Mouse (Mus musculus) fat pad, adult 2 months (tissue): ENCODE data around the gene Slc38a7.
"Not testable (repeated sequence)": the region's sequence is repeated elsewhere in the genome, so short reads cannot be mapped to it uniquely, and the experiment has no call there.

ENCODE experiments used
- DNase-seq: peaks from one replicate; pipeline ENCODE4 v3.0.0-alpha.2; 2011; ENCODE audit warnings: low read depth, low spot score; ENCODE audit errors: extremely low read depth

Gene Slc38a7

GRCm38 (mm10) chr8:95853102-95853843 lies at the start of gene Slc38a7:
Slc38a7 (minus strand) TSS chr8:95853539.
- peak; percentile 97 for DNase-seq

GRCm38 (mm10) chr8:95901864-95902263 lies 48.5 kb upstream of the Slc38a7 start:
- no peak for DNase-seq

GRCm38 (mm10) chr8:95893701-95894100 lies 40.4 kb upstream of the Slc38a7 start:
- peak; percentile 97 for DNase-seq

GRCm38 (mm10) chr8:95888285-95889136 lies 35.2 kb upstream of the Slc38a7 start, which contains the start of gene Got2:
Got2 (minus strand) TSS chr8:95888547.
- no peak for DNase-seq

GRCm38 (mm10) chr8:95887578-95888284 lies 34.4 kb upstream of the Slc38a7 start:
- no peak for DNase-seq

- DNase-seq = no peak
These were observed 33.6 kb upstream of the Slc38a7 start for GRCm38 (mm10) chr8:95886647-95887577.

- DNase-seq = no peak
These were observed 32.6 kb upstream of the Slc38a7 start for GRCm38 (mm10) chr8:95885966-95886365.

- no peak for DNase-seq
These were observed 32.0 kb upstream of the Slc38a7 start for GRCm38 (mm10) chr8:95885271-95885841.

GRCm38 (mm10) chr8:95884491-95884890 lies 31.2 kb upstream of the Slc38a7 start:
- no peak for DNase-seq

GRCm38 (mm10) chr8:95882191-95882590 lies 28.9 kb upstream of the Slc38a7 start:
- DNase-seq = no peak

GRCm38 (mm10) chr8:95881576-95881975 lies 28.2 kb upstream of the Slc38a7 start:
- DNase-seq = no peak

GRCm38 (mm10) chr8:95879823-95880222 lies 26.5 kb upstream of the Slc38a7 start:
- DNase-seq = peak; percentile 50

- no peak for DNase-seq
These were observed 25.0 kb upstream of the Slc38a7 start for GRCm38 (mm10) chr8:95878176-95878962.

- no peak for DNase-seq
These were observed 21.9 kb upstream of the Slc38a7 start for GRCm38 (mm10) chr8:95875270-95875669.

- DNase-seq = no peak
These were observed 18.4 kb upstream of the Slc38a7 start for GRCm38 (mm10) chr8:95871690-95872089.

GRCm38 (mm10) chr8:95864851-95865250 lies 11.5 kb upstream of the Slc38a7 start:
- DNase-seq = not testable (repeated sequence)

- DNase-seq = not testable (repeated sequence)
These were observed 10.6 kb upstream of the Slc38a7 start for GRCm38 (mm10) chr8:95863761-95864440.

- no peak for DNase-seq
These were observed 835 bp upstream of the Slc38a7 start for GRCm38 (mm10) chr8:95854174-95854573.

- DNase-seq = no peak
These were observed 1.0 kb downstream of the Slc38a7 start for GRCm38 (mm10) chr8:95852290-95852689.
